Mouse (Mus musculus): ENCODE results near the gene Mllt10. TPM values are rescaled to one million over a fixed set of nuclear protein-coding genes. Genes with fewer than 3 reads are reported as not detected.

Gene Mllt10
- polyA plus RNA-seq, 1 experiment from 2014 or later = 65.3 TPM

DNA sequence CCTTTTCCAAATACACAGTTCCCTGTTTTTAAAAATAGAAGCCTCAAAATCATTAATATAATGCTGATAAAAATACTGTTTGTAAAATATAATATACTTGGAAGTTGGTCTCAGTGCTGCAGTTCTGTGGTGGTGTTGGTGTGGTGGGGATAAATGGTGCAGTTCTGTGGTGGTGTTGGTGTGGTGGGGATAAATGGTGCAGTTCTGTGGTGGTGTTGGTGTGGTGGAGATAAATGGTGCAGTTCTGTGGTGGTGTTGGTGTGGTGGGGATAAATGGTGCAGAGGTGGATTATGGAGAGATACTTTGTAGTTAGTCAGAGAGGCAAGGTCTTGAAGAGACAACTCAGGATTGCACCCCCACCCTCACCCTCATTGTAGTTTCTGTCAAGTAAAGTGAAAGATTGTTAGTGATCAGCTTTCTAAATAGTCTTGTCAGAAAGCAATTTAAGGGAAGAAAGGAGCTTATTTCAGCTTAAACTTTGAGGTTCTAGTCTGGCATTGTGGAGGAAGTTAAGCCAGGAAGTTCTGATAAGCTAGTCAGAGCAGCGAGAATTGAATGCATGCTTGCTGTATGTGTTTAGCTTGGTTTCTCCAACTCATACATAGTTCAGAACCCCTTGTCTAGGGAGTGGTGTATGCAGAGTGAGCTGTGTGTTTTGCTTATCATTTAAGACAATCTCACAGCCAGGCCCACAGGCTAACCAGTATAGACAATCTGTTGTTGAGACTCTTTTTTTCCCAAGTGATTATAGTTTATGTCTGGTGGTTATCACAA lies 114.3 kb downstream of the Mllt10 start:
- Histone ChIP-seq H3K27ac (no peak overlapping the region), H3K27me3 (ENCODE audit: low read depth, poor library complexity, severe bottlenecking) (no peaks in the 10 kb centered on the region), H3K9me3 (replicated peaks) (no peaks in the 10 kb centered on the region), H3K4me3 (no peak overlapping the region), H3K36me3 (peaks cover 38% of the 10 kb centered on the region), H3K4me1 (0 out of 2 replicates have a peak, but pooled peaks cover 2% of the 10 kb centered on the region)
- no peak for DNase-seq (ENCODE audit: low spot score)
- WGBS = 87% methylated on average over 1 of the region's 1 CpGs

DNA sequence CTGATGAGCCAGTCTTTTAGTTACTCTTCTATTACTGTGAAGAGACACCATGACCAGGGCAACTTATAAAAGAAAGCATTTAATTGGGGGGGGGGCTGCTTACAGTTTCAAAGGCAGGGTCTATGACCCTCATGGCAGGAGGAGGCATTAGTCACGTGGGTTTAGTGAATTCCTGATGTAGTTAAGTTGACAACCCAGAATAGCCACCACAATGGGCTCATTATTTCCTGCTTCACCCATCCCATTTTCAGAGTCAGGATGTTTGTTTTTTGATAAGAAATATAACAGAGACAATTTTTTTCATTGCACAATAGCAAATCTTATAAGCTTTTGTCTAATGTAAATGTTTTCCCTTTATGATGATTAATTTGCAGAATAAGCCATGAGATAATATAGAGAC lies 120.2 kb downstream of the Mllt10 start:
- Histone ChIP-seq H3K4me1 (no peaks in the 10 kb centered on the region; the same call in 1 of the 2 replicates), H3K4me3 (no peak overlapping the region), H3K9me3 (replicated peaks) (no peaks in the 10 kb centered on the region), H3K36me3 (peaks cover 72% of the 10 kb centered on the region), H3K27ac (no peak overlapping the region), H3K27me3 (ENCODE audit: low read depth, poor library complexity, severe bottlenecking) (no peaks in the 10 kb centered on the region)
- no peak for DNase-seq (ENCODE audit: low spot score)
- 83% methylated on average over 1 of the region's 1 CpGs for WGBS

- H3K27ac ChIP-seq = no peak overlapping the region
- no peak overlapping the region for H3K4me3 ChIP-seq
- DNase-seq (ENCODE audit: low spot score) = no peak
- WGBS = 94% methylated on average over 3 of the region's 3 CpGs
- H3K9me3 ChIP-seq (replicated peaks) = no peaks in the 10 kb centered on the region
- peaks cover 80% of the 10 kb centered on the region for H3K36me3 ChIP-seq
- no peaks in the 10 kb centered on the region; the same call in 1 of the 2 replicates for H3K4me1 ChIP-seq
- H3K27me3 ChIP-seq (ENCODE audit: low read depth, poor library complexity, severe bottlenecking) = no peaks in the 10 kb centered on the region
These were observed 121.2 kb downstream of the Mllt10 start for GRCm38 (mm10) chr2:18176235-18176634.

DNA sequence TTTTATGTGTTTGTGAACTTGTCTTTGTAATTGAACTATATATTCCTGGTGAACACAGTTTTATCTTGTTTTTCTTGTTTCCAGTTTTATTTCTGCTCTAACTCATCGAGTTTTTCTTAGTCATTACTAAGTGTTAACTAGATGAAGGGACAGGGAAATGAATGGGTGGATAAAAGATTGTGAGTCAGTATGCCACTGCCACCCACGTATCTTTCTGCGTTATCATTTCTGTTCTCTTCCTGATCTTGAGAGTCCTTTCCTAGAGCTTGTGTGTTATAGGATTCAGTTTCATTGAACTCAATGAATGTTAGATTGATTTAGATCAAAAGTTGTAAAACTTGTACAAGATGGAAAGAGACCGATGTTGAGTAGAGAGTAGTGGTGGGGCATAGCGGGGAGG lies 125.3 kb downstream of the Mllt10 start:
- no peaks in the 10 kb centered on the region; the same call in 1 of the 2 replicates for H3K4me1 ChIP-seq
- H3K27me3 ChIP-seq (ENCODE audit: low read depth, poor library complexity, severe bottlenecking) = no peaks in the 10 kb centered on the region
- H3K4me3 ChIP-seq = no peak overlapping the region
- H3K9me3 ChIP-seq (replicated peaks) = no peaks in the 10 kb centered on the region
- DNase-seq (ENCODE audit: low spot score) = no peak
- 95% methylated on average over 5 of the region's 5 CpGs for WGBS
- peaks cover 88% of the 10 kb centered on the region for H3K36me3 ChIP-seq
- no peak overlapping the region for H3K27ac ChIP-seq

DNA sequence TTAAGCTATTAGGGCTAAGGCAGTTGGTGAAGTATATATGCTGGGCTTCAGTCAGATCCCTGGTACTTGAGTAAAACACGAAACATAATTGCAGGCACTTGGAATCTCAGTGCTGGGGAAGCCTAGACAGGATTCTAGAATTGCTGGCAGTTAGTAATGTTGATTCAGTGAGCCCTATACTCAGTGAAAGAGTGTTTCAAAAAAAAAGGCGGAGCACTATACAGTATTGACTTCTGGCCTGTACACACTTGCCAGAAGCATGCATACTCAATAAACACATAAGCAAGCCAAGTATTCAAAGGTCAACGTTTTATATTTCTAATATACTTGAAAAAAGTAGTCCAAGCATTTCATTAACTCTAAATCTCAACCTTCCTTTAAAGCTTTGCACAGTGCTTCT lies 126.6 kb downstream of the Mllt10 start:
- 90% methylated on average over 3 of the region's 3 CpGs for WGBS
- no peaks in the 10 kb centered on the region; the same call in 1 of the 2 replicates for H3K4me1 ChIP-seq
- H3K4me3 ChIP-seq = no peak overlapping the region
- DNase-seq (ENCODE audit: low spot score) = no peak
- H3K27me3 ChIP-seq (ENCODE audit: low read depth, poor library complexity, severe bottlenecking) = no peaks in the 10 kb centered on the region
- H3K36me3 ChIP-seq = peaks cover 89% of the 10 kb centered on the region
- H3K27ac ChIP-seq = no peak overlapping the region
- H3K9me3 ChIP-seq (replicated peaks) = no peaks in the 10 kb centered on the region

DNA sequence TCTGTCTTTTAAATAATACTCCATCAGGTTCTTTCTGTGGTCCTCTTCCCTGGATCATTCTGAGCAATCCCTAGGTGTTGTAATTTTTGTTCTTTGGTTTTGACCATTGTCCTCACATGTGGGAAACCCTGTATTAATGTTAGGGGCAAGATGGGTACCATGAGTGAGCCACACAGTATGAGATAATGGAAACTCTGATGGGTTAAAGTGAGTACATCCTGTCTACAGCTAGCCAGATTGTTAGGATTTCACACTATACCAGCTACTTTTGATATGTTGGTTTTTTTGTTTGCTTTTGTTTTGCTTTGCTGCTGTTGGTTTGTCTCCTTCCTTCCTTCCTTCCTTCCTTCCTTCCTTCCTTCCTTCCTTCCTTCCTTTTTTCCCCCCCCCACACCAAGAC lies 128.0 kb downstream of the Mllt10 start:
- H3K27me3 ChIP-seq (ENCODE audit: low read depth, poor library complexity, severe bottlenecking) = no peaks in the 10 kb centered on the region
- H3K9me3 ChIP-seq (replicated peaks) = no peaks in the 10 kb centered on the region
- no peak overlapping the region for H3K27ac ChIP-seq
- no peak for DNase-seq (ENCODE audit: low spot score)
- H3K36me3 ChIP-seq = peaks cover 89% of the 10 kb centered on the region
- H3K4me3 ChIP-seq = no peak overlapping the region
- H3K4me1 ChIP-seq = no peaks in the 10 kb centered on the region; the same call in 1 of the 2 replicates

GRCm38 (mm10) chr2:18188367-18188766 lies 133.3 kb downstream of the Mllt10 start:
- WGBS = 96% methylated on average over 2 of the region's 2 CpGs
- no peaks in the 10 kb centered on the region for H3K4me1 ChIP-seq
- H3K4me3 ChIP-seq = no peak overlapping the region
- peaks cover 84% of the 10 kb centered on the region for H3K36me3 ChIP-seq
- no peaks in the 10 kb centered on the region for H3K27me3 ChIP-seq (ENCODE audit: low read depth, poor library complexity, severe bottlenecking)
- no peak for DNase-seq (ENCODE audit: low spot score)
- no peaks in the 10 kb centered on the region for H3K9me3 ChIP-seq (replicated peaks)
- H3K27ac ChIP-seq = no peak overlapping the region

DNA sequence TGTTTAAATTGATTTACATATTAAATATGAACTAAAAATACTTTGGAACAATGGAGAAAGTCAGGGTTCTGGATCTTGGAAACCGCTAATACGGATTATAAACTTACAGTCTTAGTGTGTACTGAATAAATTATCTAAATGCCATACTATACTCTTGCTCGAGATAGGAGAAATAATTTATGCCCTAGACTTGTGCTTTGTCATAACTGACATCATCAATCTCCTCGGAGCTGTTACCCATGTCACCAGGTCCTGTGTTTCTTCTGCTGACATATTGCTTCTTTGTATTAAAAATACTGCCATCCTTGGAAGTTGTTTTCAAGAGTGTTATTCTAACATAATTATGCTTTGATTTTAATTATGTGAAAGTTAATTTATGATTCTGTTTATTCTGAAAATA lies 140.2 kb downstream of the Mllt10 start:
- WGBS = 91% methylated on average over 4 of the region's 4 CpGs

DNA sequence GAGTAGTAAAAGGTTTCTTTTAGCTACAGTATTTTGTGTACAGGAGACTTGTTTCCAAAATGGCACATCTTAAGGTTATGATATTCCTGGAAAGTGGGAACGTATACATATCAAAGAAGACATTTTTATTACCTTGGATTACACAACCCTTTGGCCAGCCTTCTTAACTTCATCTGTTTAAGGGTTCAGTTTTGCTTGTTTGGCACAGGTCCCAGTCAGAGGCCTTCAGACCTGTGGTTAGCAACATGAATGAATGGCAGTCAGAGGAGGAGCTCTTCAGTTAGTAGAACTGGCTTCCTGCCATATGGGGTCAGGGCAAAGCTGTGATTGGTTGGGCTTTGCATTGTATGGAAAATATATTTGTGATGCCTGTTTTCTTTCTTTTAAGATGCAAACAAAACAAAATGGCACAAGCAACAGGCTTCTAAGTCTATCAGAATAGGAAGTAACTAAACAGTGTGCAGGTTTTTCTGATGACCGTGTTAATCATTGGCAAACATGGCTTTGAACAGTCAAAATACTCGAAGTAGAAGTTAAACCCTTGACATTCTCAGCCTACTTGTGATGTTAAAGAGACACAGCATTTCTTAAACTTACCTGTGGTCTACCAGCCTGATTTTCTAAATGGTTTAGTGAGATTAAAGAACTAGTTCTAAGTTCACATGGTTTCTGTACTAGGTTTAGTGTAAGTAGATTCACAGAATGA lies 140.8 kb downstream of the Mllt10 start:
- Histone ChIP-seq H3K36me3 (peaks cover 76% of the 10 kb centered on the region), H3K4me3 (no peak overlapping the region), H3K27me3 (ENCODE audit: low read depth, poor library complexity, severe bottlenecking) (no peaks in the 10 kb centered on the region), H3K4me1 (0 out of 2 replicates have a peak, but pooled peaks cover 2% of the 10 kb centered on the region), H3K27ac (no peak overlapping the region), H3K9me3 (replicated peaks) (no peaks in the 10 kb centered on the region)
- DNase-seq (ENCODE audit: low spot score) = no peak
- 91% methylated on average over 3 of the region's 3 CpGs for WGBS

More for the DNA sequence above, 140.2 kb downstream of the Mllt10 start:
- Histone ChIP-seq H3K4me1 (0 out of 2 replicates have a peak, but pooled peaks cover 2% of the 10 kb centered on the region), H3K36me3 (peaks cover 74% of the 10 kb centered on the region), H3K4me3 (no peak overlapping the region), H3K27me3 (ENCODE audit: low read depth, poor library complexity, severe bottlenecking) (no peaks in the 10 kb centered on the region), H3K27ac (no peak overlapping the region), H3K9me3 (replicated peaks) (no peaks in the 10 kb centered on the region)
- DNase-seq (ENCODE audit: low spot score) = no peak

DNA sequence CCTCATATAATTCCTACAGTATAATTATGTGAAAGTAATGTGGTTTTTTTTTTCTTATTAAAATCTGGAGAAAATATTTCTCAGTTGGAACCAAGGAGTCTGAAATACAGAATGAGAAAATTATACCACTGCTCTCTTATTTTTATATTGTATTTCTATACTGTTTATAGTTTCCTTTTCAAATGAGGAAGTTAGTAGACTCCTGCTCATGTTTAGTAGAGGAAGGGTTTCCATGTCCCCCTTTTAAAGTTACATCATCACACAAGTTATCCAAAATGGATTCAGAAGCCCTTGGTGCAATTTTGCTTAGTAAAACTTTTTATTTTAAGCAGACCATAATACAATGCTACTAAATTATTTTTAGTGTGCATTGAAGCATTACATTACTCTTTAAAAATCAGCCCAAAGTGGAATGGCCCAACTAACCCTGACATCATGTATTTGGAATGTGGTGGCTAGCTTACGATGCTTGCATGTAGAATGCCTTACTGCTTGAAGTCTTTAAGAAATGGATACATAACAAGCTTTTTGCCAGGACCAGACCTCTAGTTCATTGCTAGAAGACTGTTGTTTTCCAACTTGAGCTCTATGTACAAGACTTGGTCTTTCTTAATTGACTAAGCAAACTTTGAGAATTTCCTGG lies 146.9 kb downstream of the Mllt10 start:
- Histone ChIP-seq H3K36me3 (peaks cover 97% of the 10 kb centered on the region), H3K9me3 (replicated peaks) (no peaks in the 10 kb centered on the region), H3K27ac (no peak overlapping the region), H3K4me1 (0 out of 2 replicates have a peak, but pooled peaks cover 2% of the 10 kb centered on the region), H3K27me3 (ENCODE audit: low read depth, poor library complexity, severe bottlenecking) (no peaks in the 10 kb centered on the region), H3K4me3 (no peak overlapping the region)
- WGBS = 92% methylated on average over 1 of the region's 1 CpGs
- no peak for DNase-seq (ENCODE audit: low spot score)

DNA sequence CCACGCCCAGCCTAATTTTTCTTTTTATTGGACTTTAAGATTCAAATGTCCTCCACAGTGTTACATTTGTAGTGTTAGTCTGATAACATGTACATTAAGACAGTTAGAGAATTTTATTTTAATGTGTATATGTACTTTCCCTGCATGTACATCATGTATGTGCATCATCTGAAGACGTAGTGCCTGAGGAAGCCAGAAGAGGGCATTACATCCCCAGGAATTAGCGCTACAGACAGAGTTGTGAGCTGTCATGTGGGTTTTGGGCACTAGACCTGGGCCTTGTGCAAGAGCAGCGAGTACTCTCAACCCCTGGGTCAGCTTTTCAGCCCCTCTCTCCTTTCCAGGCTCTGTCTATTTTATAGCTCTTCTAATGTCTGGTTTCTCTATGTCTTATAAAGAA lies 147.9 kb downstream of the Mllt10 start:
- WGBS = 95% methylated on average over 4 of the region's 4 CpGs
- no peaks in the 10 kb centered on the region for H3K27me3 ChIP-seq (ENCODE audit: low read depth, poor library complexity, severe bottlenecking)
- H3K9me3 ChIP-seq (replicated peaks) = no peaks in the 10 kb centered on the region
- H3K27ac ChIP-seq = no peak overlapping the region
- DNase-seq (ENCODE audit: low spot score) = no peak
- no peaks in the 10 kb centered on the region for H3K4me1 ChIP-seq
- no peak overlapping the region for H3K4me3 ChIP-seq
- H3K36me3 ChIP-seq = peaks cover 97% of the 10 kb centered on the region

DNA sequence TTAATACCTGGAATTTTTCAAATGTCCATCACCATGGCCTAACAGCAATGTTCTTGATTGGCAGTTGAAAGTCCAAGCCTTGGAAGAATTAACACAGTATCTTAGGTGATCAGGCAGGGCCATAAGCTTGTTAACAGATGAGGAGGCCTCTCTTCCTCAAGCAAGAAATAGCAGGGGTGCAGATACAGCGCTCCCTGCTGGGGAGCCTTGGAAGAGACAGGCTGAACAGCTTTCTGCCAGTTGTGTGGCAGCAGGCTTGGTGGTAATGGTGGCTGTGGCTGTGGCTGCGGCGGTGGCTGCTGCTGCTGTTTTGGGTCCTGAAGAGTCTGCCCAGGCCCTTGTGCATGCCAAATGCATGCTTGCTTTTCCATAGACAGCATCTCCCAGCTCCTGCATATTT lies 150.1 kb downstream of the Mllt10 start:
- peaks cover 98% of the 10 kb centered on the region for H3K36me3 ChIP-seq
- H3K27me3 ChIP-seq (ENCODE audit: low read depth, poor library complexity, severe bottlenecking) = no peaks in the 10 kb centered on the region
- peak; percentile 72 for DNase-seq (ENCODE audit: low spot score)
- no peaks in the 10 kb centered on the region for H3K9me3 ChIP-seq (replicated peaks)
- WGBS = 72% methylated on average over 3 of the region's 3 CpGs
- no peaks in the 10 kb centered on the region for H3K4me1 ChIP-seq
- H3K27ac ChIP-seq = no peak overlapping the region
- no peak overlapping the region for H3K4me3 ChIP-seq

- no peaks in the 10 kb centered on the region for H3K27me3 ChIP-seq (ENCODE audit: low read depth, poor library complexity, severe bottlenecking)
- peaks cover 97% of the 10 kb centered on the region for H3K36me3 ChIP-seq
- no peaks in the 10 kb centered on the region for H3K9me3 ChIP-seq (replicated peaks)
- no peaks in the 10 kb centered on the region for H3K4me1 ChIP-seq
- H3K27ac ChIP-seq = no peak overlapping the region
- DNase-seq (ENCODE audit: low spot score) = no peak
- 96% methylated on average over 10 of the region's 10 CpGs for WGBS
- no peak overlapping the region for H3K4me3 ChIP-seq
These were observed 151.8 kb downstream of the Mllt10 start for GRCm38 (mm10) chr2:18206811-18207210.

Data from limb, embryonic 10.5 days (tissue).